Mouse (Mus musculus): ENCODE measurements at regions not wholly inside any gene's neighbourhood (a gene's known extent, or its start where the extent isn't known, plus 50 kb on each side); places are given as distances from the start of the nearest gene placed in this dataset.

DNA sequence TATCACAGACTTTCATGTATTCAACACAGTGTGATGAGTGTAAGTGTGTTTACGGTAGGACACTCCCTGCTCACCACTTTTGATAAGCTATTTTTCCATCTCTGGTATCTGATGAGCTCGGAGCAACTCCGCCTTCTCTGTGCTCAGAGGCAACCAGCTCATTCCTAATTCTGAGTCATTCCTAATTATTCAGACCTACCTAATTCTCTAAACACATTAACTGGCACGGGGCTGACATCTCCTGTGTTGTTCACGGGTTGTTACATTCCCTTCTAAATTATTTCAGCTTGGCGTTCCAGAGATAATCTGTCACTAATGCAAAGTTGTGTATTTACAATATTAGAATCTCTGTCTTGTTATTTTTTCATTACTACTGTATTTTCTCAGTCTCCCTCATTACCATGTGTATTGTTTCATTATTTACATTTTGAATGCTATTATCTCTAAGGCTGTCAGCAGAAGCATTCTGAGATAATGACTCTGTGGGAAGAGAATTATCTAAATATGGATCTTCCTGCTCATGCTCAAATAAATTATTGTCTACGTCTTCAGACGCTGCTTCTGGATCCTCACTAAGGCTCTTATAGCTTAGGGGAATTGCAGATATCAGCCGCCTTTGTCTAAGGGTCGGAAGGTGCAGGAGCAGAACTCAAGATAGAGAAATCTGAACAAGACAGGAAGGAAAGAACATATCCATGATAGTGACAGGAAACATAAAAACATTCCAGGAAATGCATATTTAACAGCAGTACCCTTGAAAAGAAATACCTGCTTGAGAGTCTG, 209.2 kb upstream of the Tas2r134 start:
- TF ChIP-seq CTCF (IDR thresholded peaks at IDR 0.05; ENCODE audit: borderline replicate concordance, insufficient read depth, low read depth, low read length): no peak
- no peak for TF ChIP-seq POLR2A (IDR thresholded peaks at IDR 0.05; ENCODE audit: borderline replicate concordance, insufficient read depth, low read length)
- Histone ChIP-seq H3K27me3 (ENCODE audit: control insufficient read depth, insufficient read depth, low read length) (no peaks in the 10 kb centered on the region), H3K4me1 (ENCODE audit: control insufficient read depth, insufficient read depth, low read length) (no peaks in the 10 kb centered on the region), H3K4me3 (replicated peaks; ENCODE audit: insufficient read depth, low read depth, low read length) (no peak overlapping the region), H3K27ac (ENCODE audit: insufficient read depth, low read length) (no peak overlapping the region)
- DNase-seq: no peak
- 73% methylated on average over 10 of the region's 10 CpGs for WGBS

DNA sequence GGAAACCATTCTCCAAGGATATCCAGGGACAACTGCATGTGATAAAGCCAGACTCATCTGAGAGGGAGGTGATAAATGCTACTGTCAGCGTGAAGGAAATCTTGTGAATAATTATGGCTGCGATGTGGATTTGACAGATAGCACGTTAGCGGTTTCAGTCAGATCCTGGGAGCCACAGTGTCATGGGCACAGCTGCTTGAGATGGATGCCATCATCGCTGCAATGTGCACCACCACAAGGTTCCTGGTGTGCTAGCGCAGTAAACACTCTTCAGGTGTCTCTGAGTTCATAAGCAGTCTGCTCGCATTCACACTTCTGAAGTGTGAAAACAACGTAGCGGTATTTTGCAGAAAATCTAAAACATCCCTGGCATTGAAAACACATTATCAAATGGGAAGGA, 238.9 kb upstream of the Tas2r134 start:
- no peak overlapping the region for H3K4me3 ChIP-seq (replicated peaks; ENCODE audit: insufficient read depth, low read depth, low read length)
- H3K27me3 ChIP-seq (ENCODE audit: control insufficient read depth, insufficient read depth, low read length): no peaks in the 10 kb centered on the region
- no peak overlapping the region for H3K27ac ChIP-seq (ENCODE audit: insufficient read depth, low read length)
- WGBS: 87% methylated on average over 9 of the region's 9 CpGs
- no peak for DNase-seq
- TF ChIP-seq CTCF (IDR thresholded peaks at IDR 0.05; ENCODE audit: borderline replicate concordance, insufficient read depth, low read depth, low read length) (no peak), POLR2A (IDR thresholded peaks at IDR 0.05; ENCODE audit: borderline replicate concordance, insufficient read depth, low read length) (no peak)
- no peaks in the 10 kb centered on the region for H3K4me1 ChIP-seq (ENCODE audit: control insufficient read depth, insufficient read depth, low read length)

GRCm38 (mm10) chr2:51387136-51387535, 238.2 kb upstream of the Rnd3 start:
- DNase-seq: no peak
- Histone ChIP-seq H3K4me1 (ENCODE audit: control insufficient read depth, insufficient read depth, low read length) (no peaks in the 10 kb centered on the region), H3K4me3 (replicated peaks; ENCODE audit: insufficient read depth, low read depth, low read length) (no peak overlapping the region), H3K27ac (ENCODE audit: insufficient read depth, low read length) (no peak overlapping the region), H3K27me3 (ENCODE audit: control insufficient read depth, insufficient read depth, low read length) (no peaks in the 10 kb centered on the region)
- 51% methylated on average over 1 of the region's 1 CpGs for WGBS
- TF ChIP-seq CTCF (IDR thresholded peaks at IDR 0.05; ENCODE audit: borderline replicate concordance, insufficient read depth, low read depth, low read length): no peak
- no peak for TF ChIP-seq POLR2A (IDR thresholded peaks at IDR 0.05; ENCODE audit: borderline replicate concordance, insufficient read depth, low read length)

GRCm38 (mm10) chr2:51376597-51376996, 227.7 kb upstream of the Rnd3 start:
- Histone ChIP-seq H3K4me3 (replicated peaks; ENCODE audit: insufficient read depth, low read depth, low read length) (no peak overlapping the region), H3K27ac (ENCODE audit: insufficient read depth, low read length) (no peak overlapping the region), H3K4me1 (ENCODE audit: control insufficient read depth, insufficient read depth, low read length) (no peaks in the 10 kb centered on the region), H3K27me3 (ENCODE audit: control insufficient read depth, insufficient read depth, low read length) (no peaks in the 10 kb centered on the region)
- 89% methylated on average over 4 of the region's 4 CpGs for WGBS
- TF ChIP-seq CTCF (IDR thresholded peaks at IDR 0.05; ENCODE audit: borderline replicate concordance, insufficient read depth, low read depth, low read length) (no peak), POLR2A (IDR thresholded peaks at IDR 0.05; ENCODE audit: borderline replicate concordance, insufficient read depth, low read length) (no peak)
- DNase-seq: no peak

GRCm38 (mm10) chr2:51374636-51375035, 225.7 kb upstream of the Rnd3 start:
- 84% methylated on average over 6 of the region's 6 CpGs for WGBS
- no peaks in the 10 kb centered on the region for H3K27me3 ChIP-seq (ENCODE audit: control insufficient read depth, insufficient read depth, low read length)
- no peak for TF ChIP-seq POLR2A (IDR thresholded peaks at IDR 0.05; ENCODE audit: borderline replicate concordance, insufficient read depth, low read length)
- no peak for TF ChIP-seq CTCF (IDR thresholded peaks at IDR 0.05; ENCODE audit: borderline replicate concordance, insufficient read depth, low read depth, low read length)
- no peaks in the 10 kb centered on the region for H3K4me1 ChIP-seq (ENCODE audit: control insufficient read depth, insufficient read depth, low read length)
- DNase-seq: no peak
- no peak overlapping the region for H3K4me3 ChIP-seq (replicated peaks; ENCODE audit: insufficient read depth, low read depth, low read length)
- no peak overlapping the region for H3K27ac ChIP-seq (ENCODE audit: insufficient read depth, low read length)

GRCm38 (mm10) chr2:51372771-51373170, 223.9 kb upstream of the Rnd3 start:
- Histone ChIP-seq H3K4me1 (ENCODE audit: control insufficient read depth, insufficient read depth, low read length) (no peaks in the 10 kb centered on the region), H3K4me3 (replicated peaks; ENCODE audit: insufficient read depth, low read depth, low read length) (no peak overlapping the region), H3K27me3 (ENCODE audit: control insufficient read depth, insufficient read depth, low read length) (no peaks in the 10 kb centered on the region), H3K27ac (ENCODE audit: insufficient read depth, low read length) (no peak overlapping the region)
- DNase-seq: no peak
- WGBS: 81% methylated on average over 3 of the region's 3 CpGs
- TF ChIP-seq CTCF (IDR thresholded peaks at IDR 0.05; ENCODE audit: borderline replicate concordance, insufficient read depth, low read depth, low read length) (no peak), POLR2A (IDR thresholded peaks at IDR 0.05; ENCODE audit: borderline replicate concordance, insufficient read depth, low read length) (no peak)

DNA sequence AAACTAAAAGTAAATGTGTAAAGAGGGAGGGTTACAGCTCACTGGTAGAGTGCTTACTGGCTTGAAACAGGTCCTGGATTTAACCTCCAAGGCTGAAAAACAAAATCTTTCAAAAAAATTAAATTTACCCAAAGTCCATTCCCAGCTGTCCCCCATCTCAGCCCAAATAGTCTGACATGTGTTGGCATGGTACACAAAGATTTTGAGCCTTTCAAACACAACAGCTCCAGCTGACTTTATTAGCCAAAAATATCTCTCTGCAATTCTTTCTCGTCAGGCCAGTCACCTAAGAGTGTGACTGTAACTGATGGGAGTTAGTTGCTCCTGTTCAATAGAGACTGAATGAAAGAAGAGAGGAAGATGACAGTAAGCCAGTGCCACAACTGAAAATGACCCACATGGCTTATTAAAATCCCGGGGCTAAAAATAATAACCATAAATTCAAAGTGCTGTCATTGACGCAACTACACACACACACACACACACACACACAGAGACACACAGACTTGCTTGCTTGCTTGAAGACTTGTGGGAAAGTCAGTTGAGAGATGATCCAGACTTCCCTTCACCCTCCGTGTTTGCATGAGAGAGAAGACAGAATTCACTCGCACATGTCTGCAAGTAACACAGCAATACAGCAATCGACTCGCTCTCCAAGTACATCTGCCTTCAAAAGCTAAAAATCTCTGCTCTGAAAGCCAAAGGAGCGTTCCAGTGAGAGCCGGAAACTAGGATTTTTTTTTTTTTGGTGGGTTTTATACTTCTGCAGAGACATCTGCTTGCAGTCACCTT, 214.1 kb upstream of the Rnd3 start:
- Histone ChIP-seq H3K27ac (ENCODE audit: insufficient read depth, low read length) (no peak overlapping the region), H3K4me1 (ENCODE audit: control insufficient read depth, insufficient read depth, low read length) (no peaks in the 10 kb centered on the region), H3K4me3 (replicated peaks; ENCODE audit: insufficient read depth, low read depth, low read length) (no peak overlapping the region), H3K27me3 (ENCODE audit: control insufficient read depth, insufficient read depth, low read length) (no peaks in the 10 kb centered on the region)
- 57% methylated on average over 9 of the region's 9 CpGs for WGBS
- no peak for DNase-seq
- TF ChIP-seq CTCF (IDR thresholded peaks at IDR 0.05; ENCODE audit: borderline replicate concordance, insufficient read depth, low read depth, low read length) (no peak), POLR2A (IDR thresholded peaks at IDR 0.05; ENCODE audit: borderline replicate concordance, insufficient read depth, low read length) (no peak)

GRCm38 (mm10) chr2:51355281-51355680, 206.4 kb upstream of the Rnd3 start:
- H3K27ac ChIP-seq (ENCODE audit: insufficient read depth, low read length): no peak overlapping the region
- DNase-seq: no peak
- no peak overlapping the region for H3K4me3 ChIP-seq (replicated peaks; ENCODE audit: insufficient read depth, low read depth, low read length)
- no peaks in the 10 kb centered on the region for H3K4me1 ChIP-seq (ENCODE audit: control insufficient read depth, insufficient read depth, low read length)
- 92% methylated on average over 7 of the region's 7 CpGs for WGBS
- no peak for TF ChIP-seq CTCF (IDR thresholded peaks at IDR 0.05; ENCODE audit: borderline replicate concordance, insufficient read depth, low read depth, low read length)
- TF ChIP-seq POLR2A (IDR thresholded peaks at IDR 0.05; ENCODE audit: borderline replicate concordance, insufficient read depth, low read length): no peak
- H3K27me3 ChIP-seq (ENCODE audit: control insufficient read depth, insufficient read depth, low read length): no peaks in the 10 kb centered on the region
